Mouse (Mus musculus) c-Kit-positive CD71-negative TER-119-negative erythroid progenitor cells, embryonic 14.5 days (primary cell): ENCODE data around the gene Drd5.
A peak's percentile ranks its signal among the peaks of the same experiment; 100 is the strongest.

Experiments
- DNase-seq: peaks from one replicate; pipeline ENCODE4 v3.0.0-alpha.2; 2013; ENCODE audit warnings: low read depth

Drd5 gene

GRCm38 (mm10) chr5:38318966-38319786 is at the start of gene Drd5:
Drd5 (plus strand) TSS chr5:38319367.
- DNase-seq = no peak

GRCm38 (mm10) chr5:38270942-38271341 is 48.2 kb upstream of the Drd5 start:
- DNase-seq = no peak

GRCm38 (mm10) chr5:38273831-38274230 is 45.3 kb upstream of the Drd5 start:
- DNase-seq = no peak

- no peak for DNase-seq
These were observed 43.4 kb upstream of the Drd5 start, which contains the start of gene Otop1 for GRCm38 (mm10) chr5:38275771-38276170. Otop1 (plus strand) TSS chr5:38275972.

GRCm38 (mm10) chr5:38276451-38276850 is 42.7 kb upstream of the Drd5 start:
- DNase-seq = no peak

- DNase-seq = no peak
These were observed 41.9 kb upstream of the Drd5 start for GRCm38 (mm10) chr5:38277098-38277866.

- no peak for DNase-seq
These were observed 41.1 kb upstream of the Drd5 start for GRCm38 (mm10) chr5:38277936-38278600.

- no peak for DNase-seq
These were observed 39.1 kb upstream of the Drd5 start for GRCm38 (mm10) chr5:38280075-38280474.

GRCm38 (mm10) chr5:38285724-38286123 is 33.4 kb upstream of the Drd5 start:
- DNase-seq = no peak

GRCm38 (mm10) chr5:38288476-38288875 is 30.7 kb upstream of the Drd5 start:
- DNase-seq = no peak

- DNase-seq = no peak
These were observed 17.3 kb upstream of the Drd5 start for GRCm38 (mm10) chr5:38301761-38302411.

GRCm38 (mm10) chr5:38302651-38303050 is 16.5 kb upstream of the Drd5 start:
- DNase-seq = no peak

GRCm38 (mm10) chr5:38305241-38305640 is 13.9 kb upstream of the Drd5 start:
- DNase-seq = no peak

- DNase-seq = peak; percentile 87
These were observed 11.7 kb upstream of the Drd5 start for GRCm38 (mm10) chr5:38307255-38308101.

- peak; percentile 57 for DNase-seq
These were observed 10.3 kb upstream of the Drd5 start for GRCm38 (mm10) chr5:38308873-38309272.

GRCm38 (mm10) chr5:38309795-38310194 is 9.4 kb upstream of the Drd5 start:
- DNase-seq = no peak

- no peak for DNase-seq
These were observed 14.2 kb downstream of the Drd5 start for GRCm38 (mm10) chr5:38333381-38333780.

- no peak for DNase-seq
These were observed 15.4 kb downstream of the Drd5 start for GRCm38 (mm10) chr5:38334582-38334981.

- no peak for DNase-seq
These were observed 23.9 kb downstream of the Drd5 start for GRCm38 (mm10) chr5:38343101-38343500.

- DNase-seq = peak; percentile 33
These were observed 27.7 kb downstream of the Drd5 start for GRCm38 (mm10) chr5:38346646-38347432.
